Comparison of ENCODE assay signal across 10 mouse cellular contexts in the genomic region with DNA sequence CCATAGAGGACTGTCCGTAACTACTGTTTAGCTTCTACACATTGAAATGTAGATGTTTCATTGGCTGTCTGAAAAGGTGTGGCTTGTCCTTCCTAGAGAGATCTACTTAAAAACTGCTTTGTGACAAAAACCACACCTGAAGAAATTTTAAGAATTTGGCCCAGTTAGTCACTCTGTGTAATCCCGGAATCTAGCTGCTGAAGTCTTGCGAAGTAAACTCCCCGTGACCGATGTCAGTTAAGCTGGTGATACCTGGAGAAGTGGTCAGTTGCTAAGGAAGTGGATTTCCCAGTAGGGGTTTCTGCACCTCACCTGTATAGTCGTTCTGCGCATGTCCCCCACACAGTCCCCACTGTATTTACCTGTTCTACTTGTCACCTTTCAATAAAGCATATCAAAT. TPM values are rescaled to one million over a fixed set of nuclear protein-coding genes. Genes with fewer than 3 reads are reported as not detected.
DNase-seq lines count a peak whose midpoint lies in the region; ATAC-seq and TF ChIP-seq lines count a peak whose summit lies in the region.
"Had no signal": no experiment of that assay in that cellular context is flagged by ENCODE, and none has a peak within 500 bp of the region (broad histone marks: within the 10 kb centered on the region; RNA-seq: fewer than 3 reads in every experiment).

No protein-coding gene starts in this region.

- H3K27me3 ChIP-seq in heart, embryonic 11.5 days (ENCODE audit: control insufficient read depth, insufficient read depth, low read length), result no peaks in the 10 kb centered on the region
- H3K27me3 ChIP-seq in forebrain, postnatal 0 days (ENCODE audit: insufficient read depth, low read length), result no peaks in the 10 kb centered on the region
- H3K27me3 ChIP-seq in liver, embryonic 14.5 days (ENCODE audit: control insufficient read depth, insufficient read depth, low read length), result no peaks in the 10 kb centered on the region

- H3K4me3 ChIP-seq in heart, embryonic 11.5 days (ENCODE audit: low read depth, low read length), result peak overlapping the region; percentile 89
- peak overlapping the region; percentile 65 for H3K4me3 ChIP-seq in forebrain, postnatal 0 days (ENCODE audit: low read depth, low read length)
- peak overlapping the region in 1 of 2 experiments; percentile 97; a peak in 1 of 4 replicates for H3K4me3 ChIP-seq in liver, embryonic 14.5 days (ENCODE audit: insufficient read depth in 1 of 2, low read depth in 2 of 2, low read length in 2 of 2)

- no peak for TF ChIP-seq EP300 in liver, embryonic 14.5 days (IDR thresholded peaks at IDR 0.05; ENCODE audit: low read depth)

- no peak for TF ChIP-seq CTCF in forebrain, postnatal 0 days (IDR thresholded peaks at IDR 0.05; ENCODE audit: low read depth)
- TF ChIP-seq CTCF in liver, embryonic 14.5 days (IDR thresholded peaks at IDR 0.05; ENCODE audit: low read depth), result no peak

- H3K4me1 ChIP-seq in heart, embryonic 11.5 days (ENCODE audit: control insufficient read depth, insufficient read depth, low read length), result peaks cover 13% of the 10 kb centered on the region; the same call in 1 of the 2 replicates
- H3K4me1 ChIP-seq in forebrain, postnatal 0 days (ENCODE audit: insufficient read depth), result peaks cover 4% of the 10 kb centered on the region; the same call in 1 of the 2 replicates
- peaks cover 10 to 11% of the 10 kb centered on the region in 2 experiments; a peak in 3 of 4 replicates for H3K4me1 ChIP-seq in liver, embryonic 14.5 days (replicated peaks; ENCODE audit: control insufficient read depth in 2 of 2, insufficient read depth in 2 of 2, low read length in 1 of 2)

- ATAC-seq in heart, embryonic 11.5 days (replicated peaks; ENCODE audit: insufficient number of reproducible peaks, low FRiP score, low TSS enrichment), result no peak
- no peak for ATAC-seq in forebrain, postnatal 0 days
- ATAC-seq in liver, embryonic 14.5 days (ENCODE audit: insufficient read depth), result no peak
- ATAC-seq in activated CD4-positive, CD25-positive, alpha-beta regulatory T cell, adult 4 months, result no peak
- no peak for ATAC-seq in megakaryocyte progenitor cell, adult 5-6 weeks (replicated peaks; ENCODE audit: poor library complexity)

- 91% methylated on average over 7 of the region's 7 CpGs for WGBS in heart, embryonic 11.5 days (ENCODE audit: insufficient replicate concordance)
- 94% methylated on average over 7 of the region's 7 CpGs for WGBS in forebrain, postnatal 0 days
- WGBS in liver, embryonic 14.5 days (ENCODE audit: insufficient replicate concordance), result 91% methylated on average over 7 of the region's 7 CpGs

- H3K27ac ChIP-seq in heart, embryonic 11.5 days (ENCODE audit: low read depth, low read length), result peak overlapping the region; percentile 47
- H3K27ac ChIP-seq in forebrain, postnatal 0 days (ENCODE audit: low read depth, low read length), result no peak overlapping the region
- no peak overlapping the region for H3K27ac ChIP-seq in liver, embryonic 14.5 days
- H3K27ac ChIP-seq: macrophage had no signal

- H3K36me3 ChIP-seq in heart, embryonic 11.5 days (ENCODE audit: control insufficient read depth, insufficient read depth, low read length), result peaks cover 15% of the 10 kb centered on the region
- H3K36me3 ChIP-seq in forebrain, postnatal 0 days (ENCODE audit: insufficient read depth), result peaks cover 10% of the 10 kb centered on the region; the same call in 1 of the 2 replicates
- H3K36me3 ChIP-seq in liver, embryonic 14.5 days (replicated peaks; ENCODE audit: control insufficient read depth, insufficient read depth, low read depth), result peaks cover 18% of the 10 kb centered on the region

- no peak overlapping the region for H3K9ac ChIP-seq in heart, embryonic 11.5 days (ENCODE audit: low read depth, low read length)
- H3K9ac ChIP-seq in forebrain, postnatal 0 days, result no peak overlapping the region; the same call in 1 of the 2 replicates
- no peak overlapping the region for H3K9ac ChIP-seq in liver, embryonic 14.5 days (replicated peaks)

- H3K4me2 ChIP-seq in heart, embryonic 11.5 days, result peak overlapping the region; percentile 97
- H3K4me2 ChIP-seq in forebrain, postnatal 0 days (ENCODE audit: low read depth), result peak overlapping the region; percentile 85
- peak overlapping the region; percentile 84; the same call in 1 of the 2 replicates for H3K4me2 ChIP-seq in liver, embryonic 14.5 days (ENCODE audit: low read depth)

- DNase-seq in heart, adult 11 months, result no peak
- DNase-seq in 3T3-L1 (ENCODE audit: low read depth, low spot score), result peak; percentile 3
- DNase-seq in forebrain, postnatal 0 days, result no peak
- DNase-seq in liver, embryonic 14.5 days (ENCODE audit: low read depth in 3 of 3, low spot score in 3 of 3), result no peak
- no peak for DNase-seq in thymus, adult 18-20 months
- DNase-seq: cerebellum, postnatal 10 days had no signal

- no peaks in the 10 kb centered on the region for H3K9me3 ChIP-seq in heart, embryonic 11.5 days (replicated peaks; ENCODE audit: control insufficient read depth, low read length)
- H3K9me3 ChIP-seq in forebrain, postnatal 0 days (ENCODE audit: low read length), result no peaks in the 10 kb centered on the region
- no peaks in the 10 kb centered on the region for H3K9me3 ChIP-seq in liver, embryonic 14.5 days (ENCODE audit: control insufficient read depth, low read length)

RNA-seq across cellular contexts. Expression of a gene that starts 49.3 kb away (rescaled TPM):
- polyA plus RNA-seq in heart, embryonic 11.5 days (2014; fragmentation: Nextera tagmentation; extraction: Ambion mirVana), result 24.4 TPM in 2 replicates
- 125 and 205 TPM in 2 replicates for total RNA-seq in forebrain, postnatal 0 days (2014; rRNA removed)
- polyA plus RNA-seq in forebrain, postnatal 0 days (2015; fragmentation: Nextera tagmentation; extraction: Ambion mirVana), result 277 and 303 TPM in 2 replicates
- polyA plus RNA-seq in liver, embryonic 14.5 days (2012; rRNA removed), result 0.31 and 0.63 TPM in 2 replicates
- 1.3 and 1.7 TPM in 2 replicates for polyA plus RNA-seq in liver, embryonic 14.5 days (2014; fragmentation: Nextera tagmentation; extraction: Ambion mirVana)
- polyA plus RNA-seq in activated CD4-positive, CD25-positive, alpha-beta regulatory T cell, adult 4 months (2017; shearing (Covaris generic)), result 1 to 10 TPM; 3.8 to 5.4 TPM
- not detected in 2 replicates for total RNA-seq in megakaryocyte progenitor cell, adult 5-6 weeks (2015)
- not detected in 2 replicates for total RNA-seq in megakaryocyte progenitor cell, adult 5-6 weeks (2017)
- polyA plus RNA-seq: macrophage had no signal

Comparison
In these comparisons a context has a peak if more than half of its experiments do, and no peak if none do; other contexts are left out.
1. RNA of a gene that starts 49.3 kb away (polyA plus RNA-seq): 277 to 303 TPM in forebrain, postnatal 0 days; 24.4 TPM in heart, embryonic 11.5 days, 3.8 to 5.4 TPM in activated CD4-positive, CD25-positive, alpha-beta regulatory T cell, adult 4 months and 0.31 to 1.7 TPM in liver, embryonic 14.5 days; every median in the first group is over 10 times any median in the second.
2. Peak in every context shown above with its lines, with median percentiles within 50 percentile points of each other: H3K4me2 ChIP-seq.